Mouse (Mus musculus) ES-CJ7 (cell line): ENCODE results near the gene Sdhc.
"Not testable (repeated sequence)": the region's sequence is repeated elsewhere in the genome, so short reads cannot be mapped to it uniquely, and the experiment has no call there.

Experiments used
- DNase-seq: peaks from one replicate; pipeline ENCODE4 v3.0.0; 2011; ENCODE audit warnings: low read depth, low spot score

Gene Sdhc

DNA sequence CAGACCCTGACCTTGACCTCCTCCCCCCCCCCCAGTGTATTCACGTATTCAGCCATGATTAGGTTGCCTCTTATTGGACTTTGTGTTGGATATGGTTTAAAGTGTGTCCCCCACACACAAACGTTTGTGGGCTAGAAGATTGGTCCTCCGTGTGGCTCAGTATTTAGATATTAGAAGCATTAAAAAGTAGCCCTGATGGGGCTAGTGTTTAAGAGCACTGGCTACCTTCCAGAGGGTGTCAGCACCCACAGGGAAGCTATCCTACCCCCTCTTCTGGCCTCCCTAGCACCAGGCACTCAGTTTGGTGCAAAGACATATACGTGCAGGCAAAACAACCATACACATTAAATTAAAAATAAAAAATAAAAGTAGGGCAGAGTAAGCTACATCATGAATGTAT, 37.4 kb downstream of the Sdhc start:
- no peak for DNase-seq

DNA sequence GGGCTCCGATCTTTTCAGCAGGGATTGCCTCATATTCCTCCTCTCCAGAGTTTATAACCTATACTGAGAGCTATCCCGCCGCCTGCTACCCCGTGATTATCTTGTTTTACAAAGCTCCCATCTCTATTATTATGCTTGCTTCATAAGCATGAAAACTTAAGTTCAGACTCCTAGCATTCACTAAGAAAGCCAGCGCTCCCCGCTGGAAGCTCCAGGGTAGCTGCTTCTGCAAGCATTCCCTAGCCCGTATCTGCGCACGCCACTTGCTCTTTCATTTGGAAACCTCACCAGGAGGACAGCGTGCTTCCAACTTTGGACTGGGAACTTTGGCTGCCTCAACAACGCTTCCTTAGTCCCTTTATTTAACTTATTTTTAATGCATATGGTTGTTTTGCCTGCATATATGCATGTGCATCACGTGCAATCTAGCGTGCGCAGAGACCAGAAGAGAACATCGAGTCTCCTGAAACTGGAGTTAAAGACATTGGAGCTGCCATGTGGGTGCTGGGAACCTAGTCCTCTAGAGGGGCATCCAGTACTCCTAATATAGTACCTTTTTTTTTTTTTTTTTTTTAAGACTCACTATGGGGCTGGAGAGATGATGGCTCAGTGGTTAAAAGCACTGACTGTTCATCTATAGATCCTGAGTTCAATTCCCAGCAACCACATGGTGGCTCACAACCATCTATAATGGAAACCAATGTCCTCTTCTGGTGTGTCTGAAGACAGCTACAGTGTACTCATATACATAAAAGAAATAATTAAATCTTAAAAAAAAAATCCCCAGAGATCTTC, 38.4 kb downstream of the Sdhc start:
- peak; percentile 78 for DNase-seq

DNA sequence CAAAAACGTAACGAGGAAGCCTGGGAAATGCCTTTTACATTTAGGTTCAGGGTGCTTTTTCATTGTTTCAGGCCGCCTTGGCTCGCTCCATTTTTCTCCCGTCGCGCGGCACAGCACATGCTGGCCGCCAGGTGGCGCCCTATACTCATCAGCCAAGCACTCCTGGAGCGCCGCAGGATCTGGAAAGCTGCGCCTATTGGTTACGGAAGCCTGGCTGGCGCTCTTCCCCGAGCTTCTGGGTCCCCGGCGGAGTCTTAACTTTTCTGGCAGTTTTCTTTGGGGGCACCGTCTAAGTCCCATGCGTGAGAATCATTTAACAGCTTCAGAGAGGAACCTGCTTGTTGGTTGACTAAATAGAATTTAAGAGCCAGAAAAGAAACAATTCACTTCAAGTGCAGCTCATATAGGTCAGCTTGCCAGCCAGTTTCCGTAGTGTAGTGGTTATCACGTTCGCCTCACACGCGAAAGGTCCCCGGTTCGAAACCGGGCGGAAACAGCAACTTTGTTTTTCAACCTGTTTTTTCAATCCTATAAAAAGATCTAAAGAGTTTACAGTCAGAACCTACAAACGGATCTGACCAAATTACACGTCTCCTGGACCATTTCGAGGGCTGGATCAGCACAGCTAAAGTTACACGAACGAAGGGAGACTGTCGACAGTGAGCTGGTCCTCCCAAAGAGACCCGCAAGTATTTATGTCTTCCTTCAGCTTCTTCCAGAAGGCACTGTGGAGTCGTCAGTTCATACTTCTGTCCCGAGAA, 39.2 kb downstream of the Sdhc start:
- peak; percentile 96 for DNase-seq

DNA sequence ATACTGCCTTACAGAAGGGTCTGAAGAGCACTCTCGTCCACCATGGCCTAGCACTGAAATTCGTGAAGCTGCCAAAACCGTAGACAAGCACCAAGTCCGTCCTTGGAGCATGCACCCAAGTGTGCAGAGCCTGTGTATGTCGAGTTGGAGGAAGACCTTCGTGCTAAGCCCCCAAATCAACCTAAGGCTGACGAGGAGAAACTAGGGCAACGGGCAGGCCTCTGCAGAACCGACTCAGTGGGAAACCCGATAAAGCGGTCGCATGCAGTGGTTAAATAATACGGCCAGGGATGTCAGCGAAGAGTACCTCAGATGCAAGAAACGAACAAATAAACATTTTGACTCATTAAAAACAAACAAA, 39.8 kb downstream of the Sdhc start:
- DNase-seq: peak; percentile 49

DNA sequence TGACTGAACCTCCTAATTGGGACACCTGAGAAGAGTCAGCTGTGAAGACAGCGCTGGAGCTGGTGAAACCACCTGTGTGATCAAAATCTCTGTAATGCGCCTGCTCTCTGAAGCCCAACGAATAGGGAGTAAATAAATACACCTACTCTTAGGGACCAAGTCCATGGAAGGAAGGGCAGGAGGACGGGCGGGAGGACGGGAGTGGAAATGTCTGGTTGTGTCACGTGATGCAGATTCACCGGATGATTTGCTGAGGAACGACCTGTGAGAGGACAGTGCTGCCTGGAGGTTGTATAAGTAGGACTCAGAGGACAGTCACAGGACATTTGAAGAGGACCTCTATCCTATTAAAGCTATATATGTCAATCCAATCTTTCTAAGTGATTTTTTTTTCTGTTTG, 40.8 kb downstream of the Sdhc start:
- no peak for DNase-seq

DNA sequence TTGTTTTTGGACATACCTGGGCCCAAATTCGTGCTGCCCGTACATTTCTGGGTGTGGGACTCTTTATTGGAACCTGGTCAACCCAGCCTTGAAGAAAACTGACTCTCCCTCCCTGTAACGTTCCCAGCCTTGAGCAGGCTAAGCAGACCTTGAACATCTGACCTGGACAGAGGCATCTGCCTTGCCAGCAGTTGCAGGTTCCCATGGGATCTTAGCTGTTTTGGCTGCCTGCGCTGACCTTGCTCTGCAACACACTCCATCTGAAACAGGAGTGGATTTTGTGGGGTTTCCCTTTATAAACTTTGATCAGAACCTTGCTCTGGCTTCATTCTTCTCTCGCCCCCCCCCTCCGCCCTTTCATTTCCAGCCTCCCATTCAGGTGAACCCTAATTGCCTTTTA, 45.2 kb downstream of the Sdhc start:
- DNase-seq: no peak

DNA sequence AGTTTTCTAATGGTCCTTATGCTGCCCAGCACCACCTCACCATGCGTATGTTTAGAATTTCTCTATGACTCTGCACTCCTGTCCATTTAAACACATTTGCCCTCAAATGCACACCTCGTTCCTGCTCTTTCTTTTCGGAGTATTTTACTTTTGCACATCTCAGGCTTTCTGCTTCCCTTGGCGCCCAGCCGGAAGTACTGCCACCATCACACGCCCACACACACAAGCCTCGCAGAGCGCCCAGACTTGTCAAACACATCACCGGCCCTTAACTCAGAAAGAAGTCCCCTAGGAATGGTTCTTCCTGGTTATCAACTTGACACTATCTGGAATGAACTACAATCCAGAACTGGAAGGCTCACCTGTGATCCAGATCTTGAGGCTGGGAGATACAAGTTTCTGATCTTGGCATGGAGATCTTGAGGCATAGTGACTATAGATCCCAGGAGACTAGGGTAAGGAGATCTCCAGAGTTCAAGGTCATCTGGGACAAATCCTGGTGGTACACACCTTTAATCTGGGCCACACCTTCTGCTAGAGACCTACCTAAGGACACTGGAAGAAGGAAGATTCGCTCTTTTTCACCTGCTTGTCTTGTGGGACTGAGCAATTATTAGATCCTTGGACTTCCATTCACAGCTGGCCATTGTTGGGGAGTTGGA, 47.1 kb downstream of the Sdhc start:
- DNase-seq: peak; percentile 84

DNA sequence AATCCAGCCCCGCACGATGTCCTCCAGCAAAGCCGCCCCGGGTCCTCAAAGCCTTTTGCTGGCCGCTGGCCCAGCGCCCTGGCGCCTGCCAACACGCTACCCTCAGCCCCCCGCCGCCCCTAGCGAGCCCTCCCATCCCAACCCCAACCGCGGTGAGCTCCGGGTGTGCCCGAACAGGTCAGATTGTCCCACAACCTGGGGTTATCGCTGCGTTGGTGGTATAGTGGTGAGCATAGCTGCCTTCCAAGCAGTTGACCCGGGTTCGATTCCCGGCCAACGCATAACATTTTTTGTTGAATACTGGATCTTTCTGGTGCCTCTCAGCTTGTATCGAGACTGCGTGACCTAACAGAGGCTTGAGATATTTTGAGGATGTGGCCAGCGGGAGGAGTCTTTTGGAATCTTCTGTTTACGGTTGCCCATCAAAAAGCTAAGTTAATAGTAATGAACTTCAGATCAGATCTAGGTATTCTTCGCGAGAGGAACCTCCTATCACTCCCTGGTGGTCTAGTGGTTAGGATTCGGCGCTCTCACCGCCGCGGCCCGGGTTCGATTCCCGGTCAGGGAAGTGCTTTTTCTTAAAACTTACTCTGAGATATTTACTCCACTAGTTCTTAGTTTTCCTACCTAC, 47.7 kb downstream of the Sdhc start:
- DNase-seq: peak; percentile 95

DNA sequence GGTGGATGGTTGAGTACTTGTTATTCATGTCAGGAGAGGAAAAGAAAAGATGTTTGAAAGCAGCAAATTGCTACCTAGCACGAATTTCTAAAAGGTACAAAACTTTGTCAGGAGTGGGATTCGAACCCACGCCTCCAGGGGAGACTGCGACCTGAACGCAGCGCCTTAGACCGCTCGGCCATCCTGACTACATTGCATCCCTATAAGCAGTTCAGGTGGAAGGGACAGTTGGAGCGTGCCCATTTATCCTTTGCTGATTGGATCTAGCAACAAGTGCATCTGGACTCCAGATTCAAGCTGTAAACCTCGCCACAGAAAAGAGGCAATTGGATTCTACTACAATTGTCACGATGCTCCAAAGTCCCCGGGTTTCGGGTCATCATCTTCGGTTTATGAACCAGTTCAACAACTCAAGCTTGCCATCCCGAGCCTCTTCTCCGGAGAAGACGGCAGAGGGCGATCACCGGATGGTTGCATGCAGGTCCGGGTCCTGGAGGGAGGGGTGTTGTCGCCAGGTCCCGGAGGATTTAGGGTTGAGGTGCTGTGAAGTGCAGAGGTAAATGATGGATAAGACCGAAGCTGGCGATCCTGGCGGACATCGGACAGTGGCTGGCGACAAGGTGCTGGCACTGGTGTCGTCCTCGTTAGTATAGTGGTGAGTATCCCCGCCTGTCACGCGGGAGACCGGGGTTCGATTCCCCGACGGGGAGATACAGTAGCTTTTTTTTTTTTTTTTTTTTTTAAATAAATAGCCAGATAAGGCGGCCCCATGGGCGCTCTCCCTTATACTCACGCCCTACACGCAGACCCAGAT, 48.5 kb downstream of the Sdhc start:
- DNase-seq: peak; percentile 94

DNA sequence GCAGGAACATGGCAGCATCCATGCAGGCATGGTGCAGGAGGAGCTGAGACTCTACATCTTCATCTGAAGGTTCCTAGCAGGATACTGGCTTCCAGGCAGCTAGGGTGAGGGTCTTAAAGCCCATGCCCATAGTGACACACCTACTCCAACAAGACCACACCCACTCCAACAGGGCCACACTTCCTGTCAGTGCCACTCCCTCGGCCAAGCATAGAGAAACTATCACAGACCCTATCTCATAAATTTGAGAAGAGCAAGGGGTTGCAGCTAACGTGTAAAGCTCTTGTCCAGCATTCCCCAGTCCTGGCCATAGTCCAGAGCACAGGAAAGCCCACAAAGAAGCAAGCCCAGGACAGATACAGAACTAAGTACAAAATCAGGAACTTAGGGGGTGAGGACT, 49.4 kb downstream of the Sdhc start:
- no peak for DNase-seq

DNA sequence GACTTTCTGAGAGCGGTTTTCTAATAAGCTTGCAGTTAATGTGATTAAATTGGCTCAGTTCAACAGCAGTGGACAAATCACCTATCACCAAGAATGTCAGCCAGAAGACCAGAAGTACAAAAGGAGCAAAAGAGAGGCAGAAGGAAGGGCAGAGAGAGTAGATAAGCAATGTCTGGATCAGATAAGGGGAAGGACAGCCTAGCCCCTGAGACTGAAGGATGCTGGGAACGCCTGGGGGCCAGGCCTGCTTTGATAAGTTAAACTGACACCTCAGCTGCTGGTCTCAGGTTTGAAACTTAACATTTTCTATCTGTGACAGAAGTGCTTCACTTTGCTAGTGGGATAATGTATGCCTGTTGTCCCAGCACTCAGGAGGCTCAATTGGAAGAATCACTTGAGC, 52.8 kb downstream of the Sdhc start:
- no peak for DNase-seq

DNA sequence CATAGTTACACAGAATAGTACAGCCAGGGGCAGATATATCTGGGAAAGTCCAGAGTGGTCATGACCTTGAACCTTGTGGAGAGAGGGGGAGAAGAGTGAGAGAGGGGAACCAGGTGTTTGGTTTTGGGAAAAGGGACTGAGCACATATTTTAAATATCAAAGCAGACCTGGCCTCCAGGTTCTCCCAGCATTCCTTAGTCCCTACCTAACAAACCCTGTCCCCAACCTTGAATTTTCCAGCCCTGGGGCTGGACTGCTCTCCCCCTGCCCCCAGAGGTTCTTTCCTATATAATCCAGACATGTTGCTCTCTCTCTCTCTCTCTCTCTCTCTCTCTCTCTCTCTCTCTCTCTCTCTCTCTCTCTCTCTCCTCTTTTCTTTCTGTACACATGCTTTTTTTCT, 53.3 kb downstream of the Sdhc start:
- DNase-seq: peak; percentile 54

DNA sequence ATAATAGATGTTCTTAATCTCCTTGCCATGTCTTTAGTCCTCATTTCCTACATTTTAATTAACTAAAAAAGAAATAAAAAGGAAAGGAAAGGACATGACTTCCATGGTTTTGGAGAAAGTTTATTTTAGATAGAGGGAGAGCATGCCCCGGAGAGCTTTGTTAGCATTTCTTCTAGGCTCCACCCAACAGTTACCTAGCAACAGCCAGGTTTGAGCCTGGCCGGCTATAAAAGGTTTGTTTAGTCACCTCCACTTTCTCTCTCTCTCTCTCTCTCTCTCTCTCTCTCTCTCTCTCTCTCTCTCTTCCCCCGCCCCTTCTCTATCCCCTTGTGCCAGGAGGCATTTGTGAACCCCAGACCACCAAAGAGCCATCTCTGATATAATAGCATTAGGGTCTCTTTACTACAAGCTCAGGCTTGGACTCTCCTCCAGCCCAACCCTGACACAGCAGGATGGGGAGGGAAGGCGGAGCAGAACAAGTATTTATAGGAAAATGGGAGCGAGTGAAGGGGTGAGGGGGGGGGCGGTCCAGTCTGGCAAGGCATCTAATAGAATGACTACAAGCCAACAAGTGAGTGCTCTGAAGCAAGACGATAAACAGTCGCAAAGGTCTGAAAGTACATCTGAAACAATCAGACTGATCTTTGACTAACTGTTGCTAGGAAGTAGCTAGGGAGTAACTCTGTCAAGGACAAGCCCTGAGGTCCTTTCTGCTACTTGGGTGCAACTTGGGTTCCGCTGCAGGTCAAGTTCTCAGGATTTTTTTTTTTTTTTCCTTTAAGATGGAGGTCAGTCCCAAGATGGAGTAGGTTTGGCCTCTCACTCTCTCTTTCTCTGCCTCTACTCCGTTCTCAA, 54.1 kb downstream of the Sdhc start:
- DNase-seq: no peak

DNA sequence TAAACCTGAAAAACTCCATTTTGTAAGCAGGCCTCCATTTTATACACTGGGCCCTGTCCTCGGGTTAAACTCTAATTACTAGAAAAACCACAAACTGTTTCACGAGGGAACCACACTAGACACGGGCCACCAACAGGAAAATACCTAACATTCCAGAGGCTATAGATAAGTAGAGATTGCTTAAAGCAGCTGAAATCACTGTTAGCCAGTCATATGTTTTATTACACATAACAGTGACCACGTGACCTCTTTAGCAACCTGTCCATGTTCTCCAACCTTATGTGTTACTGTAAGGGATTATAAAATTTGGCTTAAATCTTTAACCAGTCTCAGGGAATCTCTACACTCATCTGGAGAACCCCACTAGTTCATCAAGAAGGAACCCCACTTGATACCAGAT, 56.0 kb downstream of the Sdhc start:
- no peak for DNase-seq

DNA sequence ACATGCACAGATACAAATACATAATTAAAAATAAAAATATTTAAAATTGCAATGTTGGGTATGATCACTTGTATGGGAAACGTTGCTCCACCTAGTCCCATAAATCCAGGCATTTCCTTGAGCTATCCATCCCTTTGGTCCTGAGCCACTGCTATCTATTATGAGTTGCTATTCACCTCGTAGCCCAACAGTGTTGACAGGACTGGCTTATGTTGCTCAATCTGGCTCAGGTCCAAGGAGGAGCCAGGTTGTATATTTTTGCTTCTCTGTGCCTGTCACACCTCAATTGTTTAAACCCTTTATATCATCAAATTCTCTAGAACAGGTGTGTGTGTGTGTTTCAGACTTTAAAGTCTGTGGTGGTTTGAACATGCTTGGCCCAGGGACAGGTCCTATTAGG, 59.6 kb downstream of the Sdhc start:
- no peak for DNase-seq

DNA sequence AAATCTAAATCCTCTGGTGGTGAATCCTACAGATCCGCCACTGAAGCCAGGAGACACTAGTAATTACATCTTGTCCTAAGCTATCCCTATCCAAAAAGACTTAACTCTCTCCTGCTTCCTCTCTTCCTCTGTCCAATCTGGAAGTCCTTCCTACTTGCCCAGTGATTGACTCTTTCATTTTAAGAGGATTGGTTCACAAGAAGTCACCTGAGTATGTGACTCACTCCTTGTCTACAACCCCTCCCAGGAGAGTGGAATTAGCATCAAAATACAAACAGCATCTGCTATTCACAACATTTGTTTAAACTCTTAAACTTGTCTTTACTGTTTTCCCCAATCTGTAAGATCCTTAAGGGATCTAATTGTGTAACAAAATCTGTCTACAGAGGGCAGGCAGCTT, 60.5 kb downstream of the Sdhc start:
- DNase-seq: peak; percentile 94

DNA sequence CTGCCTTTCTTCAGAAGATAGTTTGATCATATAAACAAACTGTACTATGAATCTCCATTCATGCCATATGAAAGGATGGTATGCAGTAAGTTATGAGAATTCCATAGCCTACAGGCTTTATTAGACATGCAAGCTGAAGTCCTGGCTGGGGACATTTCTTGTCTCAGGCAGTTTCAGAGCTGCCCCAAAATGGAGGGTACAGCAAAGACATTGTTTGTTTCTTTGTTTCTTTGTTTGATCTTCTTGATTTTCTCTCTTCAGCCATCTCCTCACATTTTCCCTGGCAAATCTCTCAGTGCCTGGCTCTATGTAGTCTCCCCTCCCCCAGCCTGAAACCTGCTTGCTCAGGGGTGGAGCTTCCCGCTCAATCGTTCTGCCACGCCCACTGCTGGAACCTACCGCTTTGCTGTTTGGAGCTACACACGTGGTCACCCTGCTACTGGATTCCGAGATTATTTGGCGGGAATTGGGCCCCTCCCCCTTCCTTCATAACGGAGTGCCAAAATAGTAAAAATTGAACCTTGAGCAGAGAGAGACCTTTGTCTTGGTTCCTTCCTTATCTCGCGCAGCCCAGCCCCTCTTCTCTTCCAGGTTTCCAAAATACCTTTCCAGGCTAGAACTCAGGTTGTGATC, 62.0 kb downstream of the Sdhc start:
- DNase-seq: peak; percentile 73

DNA sequence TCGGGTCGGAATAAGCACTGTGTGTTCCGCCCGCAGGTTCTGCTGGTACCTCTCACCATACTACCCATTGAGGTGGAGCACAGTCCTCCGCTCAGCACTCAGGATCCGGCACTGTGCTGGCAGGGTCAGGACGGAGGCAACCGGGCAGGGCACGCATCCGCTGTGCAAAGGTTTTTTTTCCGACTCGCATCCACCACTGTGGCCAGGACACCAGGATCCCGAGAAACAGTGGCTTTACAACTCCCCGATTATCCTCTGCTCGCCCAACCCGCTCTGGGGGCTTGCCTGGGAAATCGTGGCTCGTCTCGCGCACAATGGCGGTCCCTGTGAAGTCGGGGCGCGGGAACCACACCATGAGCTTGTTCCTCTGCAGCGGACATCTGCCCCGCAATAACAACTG, 64.7 kb downstream of the Sdhc start:
- DNase-seq: no peak

DNA sequence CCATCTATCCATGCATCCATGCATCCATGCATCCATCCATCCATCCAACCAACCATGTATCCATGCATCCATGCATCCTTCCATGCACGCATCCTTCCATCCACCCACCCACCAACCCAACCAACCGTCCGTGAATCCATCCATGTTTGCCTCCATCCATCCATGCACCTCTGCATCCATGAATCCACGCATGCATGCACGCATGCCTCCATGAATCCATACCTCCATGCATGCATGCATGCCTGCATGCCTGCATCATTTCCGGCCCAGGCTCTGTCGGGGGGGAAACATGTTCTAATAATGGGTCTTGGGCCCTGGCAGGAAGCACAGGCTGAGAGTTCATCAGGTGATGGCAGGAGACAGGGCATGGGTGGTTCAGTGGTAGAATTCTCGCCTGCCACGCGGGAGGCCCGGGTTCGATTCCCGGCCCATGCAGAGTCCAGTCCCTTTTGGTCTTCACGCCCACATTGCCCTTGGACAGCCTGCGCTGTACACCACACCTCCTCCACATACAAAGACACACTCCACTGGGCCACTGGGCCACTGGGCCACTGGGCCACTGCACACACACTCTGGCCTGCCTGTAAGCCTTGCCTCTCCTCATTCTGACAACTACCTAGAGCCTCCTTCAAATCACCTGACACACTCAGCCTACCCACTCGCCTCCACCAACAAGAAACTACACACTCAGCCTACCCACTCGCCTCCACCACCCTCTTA, 68.7 kb downstream of the Sdhc start:
- DNase-seq: not testable (repeated sequence)
